Mouse (Mus musculus) embryo, embryonic 10.5 days (tissue): ENCODE results near the gene Zfp568.

Experiments
- DNase-seq: peaks from one replicate; pipeline ENCODE4 v3.0.0-alpha.2; 2015; ENCODE audit warnings: low spot score

The Zfp568 gene

DNA sequence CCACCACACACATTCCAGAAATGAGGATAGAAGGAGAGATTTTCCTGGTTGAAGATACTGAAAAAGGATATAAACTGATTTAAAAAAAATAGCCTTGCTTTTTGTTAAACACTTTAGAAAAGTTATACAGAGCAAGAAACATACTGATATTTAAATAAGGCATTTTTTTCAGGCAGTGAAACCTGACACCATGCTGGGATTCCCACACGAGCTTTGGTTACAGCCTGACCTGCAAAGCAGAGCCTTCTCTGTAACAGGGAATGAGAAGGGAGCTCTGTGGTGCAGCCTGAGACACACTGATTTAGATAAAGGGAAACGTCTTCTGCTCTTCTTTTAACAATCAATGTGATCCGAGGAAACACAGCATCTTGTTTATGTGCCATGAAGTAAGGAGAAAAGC is 69.8 kb downstream of the Zfp568 start:
- DNase-seq, result peak; percentile 40

- DNase-seq, result no peak
Measured at GRCm38 (mm10) chr7:30060341-30060740, 76.6 kb downstream of the Zfp568 start.

DNA sequence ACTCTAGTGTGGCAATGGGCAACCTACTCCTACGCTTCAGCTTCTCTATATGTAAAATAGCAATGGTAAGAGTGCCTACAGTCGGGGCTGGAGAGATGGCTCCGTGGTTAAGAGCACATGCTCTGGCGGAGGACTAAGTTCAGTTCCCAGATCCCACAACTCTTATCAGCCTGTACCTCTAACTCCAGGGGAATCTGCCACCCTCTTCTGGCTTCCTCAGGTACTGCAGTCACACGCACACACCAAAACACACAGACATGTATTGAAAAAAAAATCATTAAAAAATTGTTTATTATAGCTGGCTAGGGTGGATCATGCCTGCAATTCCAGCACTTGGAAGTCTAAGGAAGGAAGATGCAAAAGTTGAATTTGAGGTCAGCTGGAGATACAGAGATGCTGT is 78.7 kb downstream of the Zfp568 start:
- DNase-seq, result peak; percentile 42

DNA sequence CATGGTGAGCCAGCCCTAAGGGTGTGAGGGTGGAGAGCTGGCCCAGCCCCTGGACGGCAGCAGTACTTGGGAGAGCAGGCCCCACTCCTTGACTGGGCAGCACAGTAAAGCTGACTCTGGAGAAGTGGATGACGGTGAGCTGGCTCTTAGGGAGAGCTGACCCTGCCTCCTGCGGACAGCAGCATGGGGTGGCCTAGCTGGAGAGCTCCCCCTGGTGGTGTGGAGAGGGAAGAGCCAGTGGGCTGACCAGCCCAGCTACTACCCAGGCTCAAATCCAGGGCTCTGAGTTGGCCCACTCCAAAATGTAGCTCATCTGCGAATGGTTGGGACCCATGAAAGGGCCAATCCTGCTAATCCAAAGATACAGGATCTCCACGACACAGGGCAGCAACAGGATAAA is 80.9 kb downstream of the Zfp568 start:
- DNase-seq, result no peak

- peak; percentile 92 for DNase-seq
Measured at GRCm38 (mm10) chr7:30072146-30073028, 88.6 kb downstream of the Zfp568 start, which contains the start of gene Zfp82. TSS of gene Zfp82 (minus strand) at chr7:30072900.
